Mouse (Mus musculus) forebrain, postnatal 0 days (tissue): Measurements from ENCODE around the gene Slc9a9. TPM values are rescaled to one million over a fixed set of nuclear protein-coding genes. Genes with fewer than 3 reads are reported as not detected.
A peak's percentile ranks its signal among the peaks of the same experiment; 100 is the strongest.

Source experiments
- ATAC-seq: fragments of 200-750 bp; cut with Nextera tagmentation; 2 replicates; pipeline ENCODE4 v1.8.0; 2017; ENCODE audit warnings: mild to moderate bottlenecking, moderate library complexity
- DNase-seq: peaks from one replicate; pipeline ENCODE4 v3.0.0-alpha.2; 2015
- H3K27ac ChIP-seq: fragments of 300-500 bp; sonication (generic); 2 replicates; pipeline ENCODE4 v1.5.1; 2014; ENCODE audit warnings: low read depth, mild to moderate bottlenecking, antibody characterized with exemption, low read length, moderate library complexity, mixed read lengths
- H3K27me3 ChIP-seq: fragments of 300-500 bp; sonication (generic); 2 replicates; pipeline ENCODE4 v1.6.1; 2014; ENCODE audit warnings: mild to moderate bottlenecking, low read length, mixed read lengths; ENCODE audit not compliant: insufficient read depth
- H3K36me3 ChIP-seq: fragments of 300-500 bp; sonication (generic); 2 replicates; pipeline ENCODE4 v1.6.1; 2014; ENCODE audit warnings: mild to moderate bottlenecking, moderate library complexity; ENCODE audit not compliant: insufficient read depth
- H3K4me1 ChIP-seq: fragments of 300-500 bp; sonication (generic); 2 replicates; pipeline ENCODE4 v1.6.1; 2014; ENCODE audit warnings: antibody characterized with exemption; ENCODE audit not compliant: insufficient read depth
- H3K4me2 ChIP-seq: fragments of 300-500 bp; sonication (generic); 2 replicates; pipeline ENCODE4 v1.6.1; 2014; ENCODE audit warnings: low read depth, mild to moderate bottlenecking, moderate library complexity
- H3K4me3 ChIP-seq: fragments of 300-500 bp; sonication (generic); 2 replicates; pipeline ENCODE4 v1.5.1; 2014; ENCODE audit warnings: low read depth, low read length, mixed read lengths
- H3K9ac ChIP-seq: fragments of 300-500 bp; sonication (generic); 2 replicates; pipeline ENCODE4 v1.6.1; 2014; ENCODE audit warnings: mild to moderate bottlenecking
- H3K9me3 ChIP-seq: fragments of 300-500 bp; sonication (generic); 2 replicates; pipeline ENCODE4 v1.6.1; 2016; ENCODE audit warnings: low read length
- CTCF ChIP-seq: sonication (generic); IDR thresholded peaks from 2 replicates; pipeline ENCODE4 v1.5.1; 2016; ENCODE audit warnings: antibody characterized with exemption, control low read depth, low read depth
- WGBS: fragments of 180-500 bp; shearing (Covaris S2); extraction: QIAGEN DNeasy Blood & Tissue Kit; methylation state at CpG from one replicate; pipeline ENCODE4 v1.1.7; 2014; 5-methylcytosine and 5-hydroxymethylcytosine counted together
- polyA plus RNA-seq: library from polyadenylated mRNA; unstranded; fragments of >200 nt; fragmentation: Nextera tagmentation; extraction: Ambion mirVana; gene quantifications from 2 replicates; pipeline ENCODE4 v1.2.1, GENCODE M21; 2015
- total RNA-seq: library from RNA; depleted of rRNA; stranded (reverse); fragments of >200 nt; gene quantifications from 2 replicates; pipeline ENCODE4 v1.2.3, GENCODE M21; 2014

The Slc9a9 gene
- total and polyA plus RNA-seq, 2 experiments from 2014 or later, result 4.8 to 6.7 TPM

DNA sequence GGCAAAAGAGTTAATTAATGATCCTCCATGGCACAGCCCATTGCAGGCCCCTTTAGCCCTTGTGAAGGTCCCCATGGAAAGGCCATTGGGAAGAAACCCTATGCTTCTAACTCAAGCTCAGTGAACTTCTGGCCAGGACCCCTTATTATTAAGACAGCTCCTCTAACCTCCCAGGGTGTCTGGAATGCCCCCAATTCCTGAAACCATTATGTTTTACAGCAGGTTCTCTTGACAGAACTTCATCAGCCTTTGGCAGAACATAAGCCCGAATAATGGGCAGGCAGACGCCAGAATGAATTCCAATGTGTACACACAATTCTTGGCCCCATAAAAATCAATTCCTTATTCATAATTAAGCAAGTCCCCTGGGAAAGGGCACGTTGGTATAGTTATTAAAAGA is 256.1 kb downstream of the Slc9a9 start:
- Histone ChIP-seq H3K4me3 (no peak overlapping the region), H3K9ac (no peak overlapping the region), H3K36me3 (no peaks in the 10 kb centered on the region), H3K27me3 (no peaks in the 10 kb centered on the region), H3K27ac (no peak overlapping the region), H3K4me1 (no peaks in the 10 kb centered on the region; the same call in 1 of the 2 replicates), H3K4me2 (no peak overlapping the region), H3K9me3 (no peaks in the 10 kb centered on the region)
- no peak for TF ChIP-seq CTCF
- 28% methylated on average over 3 of the region's 3 CpGs for WGBS
- ATAC-seq, result no peak
- DNase-seq, result no peak

DNA sequence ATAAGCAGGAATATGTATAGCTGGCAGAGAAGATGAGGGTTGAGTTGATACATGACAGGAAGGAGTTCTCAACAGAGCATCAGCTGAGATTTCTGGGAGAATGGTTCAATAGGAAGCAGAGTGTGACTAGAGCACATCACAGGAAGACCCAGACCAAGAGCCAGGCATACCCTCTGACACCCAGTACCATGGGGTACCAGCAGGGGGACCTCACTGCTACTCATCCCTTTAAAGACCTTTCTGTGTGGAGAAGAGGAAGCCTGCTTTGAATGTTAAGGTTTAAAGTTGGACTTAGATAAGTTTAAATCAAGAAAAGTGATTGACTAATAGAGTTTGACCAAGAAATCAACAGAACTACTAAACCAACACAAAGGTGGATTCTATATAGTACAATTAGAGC is 257.4 kb downstream of the Slc9a9 start:
- peak; percentile 20; the same call in 1 of the 2 replicates for TF ChIP-seq CTCF
- Histone ChIP-seq H3K36me3 (no peaks in the 10 kb centered on the region), H3K9me3 (no peaks in the 10 kb centered on the region), H3K4me1 (no peaks in the 10 kb centered on the region; the same call in 1 of the 2 replicates), H3K27me3 (no peaks in the 10 kb centered on the region), H3K9ac (no peak overlapping the region), H3K27ac (no peak overlapping the region), H3K4me2 (no peak overlapping the region), H3K4me3 (no peak overlapping the region)
- ATAC-seq, result no peak
- no peak for DNase-seq

DNA sequence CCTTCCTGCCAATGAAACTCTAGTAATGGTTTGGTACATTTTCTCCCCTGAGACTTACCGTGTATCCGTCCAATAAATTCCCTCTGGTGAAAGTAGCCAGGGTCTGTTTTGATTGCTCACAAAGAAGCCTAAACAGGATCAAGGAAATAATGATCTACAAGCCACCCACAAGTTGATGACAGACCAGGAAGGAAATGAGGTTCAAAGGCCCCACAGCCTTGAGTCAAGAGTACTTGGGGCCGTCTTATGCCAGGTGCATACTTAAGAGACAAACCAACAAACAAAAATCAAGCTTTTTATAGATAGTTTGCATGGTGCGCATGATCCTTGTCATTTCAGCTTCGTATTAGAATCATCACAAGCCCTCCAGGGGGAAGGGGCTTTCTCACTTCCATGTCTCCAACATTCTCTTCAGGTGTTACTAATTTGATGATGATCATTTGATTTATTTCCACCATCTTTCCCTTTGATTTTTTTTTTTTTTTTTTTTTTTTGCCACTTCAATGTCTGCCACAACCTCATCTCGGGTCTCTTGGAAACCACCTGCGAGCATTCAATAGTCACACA is 275.9 kb downstream of the Slc9a9 start:
- TF ChIP-seq CTCF, result no peak

DNA sequence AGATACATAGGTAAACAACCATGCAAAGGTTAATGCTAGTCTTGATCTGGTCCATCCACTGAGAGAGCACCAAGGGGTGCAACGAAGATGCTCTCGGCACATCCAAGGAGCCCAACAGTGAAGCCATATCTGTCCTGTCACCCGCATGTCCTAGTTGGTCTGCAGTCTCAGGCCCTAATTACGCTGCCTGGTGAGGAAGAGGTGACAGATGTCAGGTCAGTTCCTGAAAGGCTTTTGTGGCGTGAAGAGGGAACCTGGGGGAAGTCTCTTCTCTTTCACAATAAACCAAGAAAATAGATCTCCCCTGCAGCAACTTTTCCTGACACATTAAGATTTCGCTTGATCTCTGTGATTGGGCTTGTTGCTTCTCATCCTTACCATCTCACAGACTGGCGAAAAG is 277.5 kb downstream of the Slc9a9 start:
- 82% methylated on average over 7 of the region's 7 CpGs for WGBS
- Histone ChIP-seq H3K9me3 (no peaks in the 10 kb centered on the region), H3K9ac (no peak overlapping the region), H3K27me3 (no peaks in the 10 kb centered on the region), H3K27ac (no peak overlapping the region), H3K36me3 (no peaks in the 10 kb centered on the region), H3K4me3 (no peak overlapping the region), H3K4me1 (no peaks in the 10 kb centered on the region), H3K4me2 (no peak overlapping the region)
- TF ChIP-seq CTCF, result no peak
- no peak for ATAC-seq
- DNase-seq, result no peak

More for the DNA sequence above, 275.9 kb downstream of the Slc9a9 start:
- Histone ChIP-seq H3K4me1 (no peaks in the 10 kb centered on the region), H3K9ac (no peak overlapping the region), H3K27ac (no peak overlapping the region), H3K36me3 (no peaks in the 10 kb centered on the region), H3K9me3 (no peaks in the 10 kb centered on the region), H3K27me3 (no peaks in the 10 kb centered on the region), H3K4me2 (no peak overlapping the region), H3K4me3 (no peak overlapping the region)
- ATAC-seq (no peak), DNase-seq (no peak)
- WGBS, result 85% methylated on average over 7 of the region's 7 CpGs

DNA sequence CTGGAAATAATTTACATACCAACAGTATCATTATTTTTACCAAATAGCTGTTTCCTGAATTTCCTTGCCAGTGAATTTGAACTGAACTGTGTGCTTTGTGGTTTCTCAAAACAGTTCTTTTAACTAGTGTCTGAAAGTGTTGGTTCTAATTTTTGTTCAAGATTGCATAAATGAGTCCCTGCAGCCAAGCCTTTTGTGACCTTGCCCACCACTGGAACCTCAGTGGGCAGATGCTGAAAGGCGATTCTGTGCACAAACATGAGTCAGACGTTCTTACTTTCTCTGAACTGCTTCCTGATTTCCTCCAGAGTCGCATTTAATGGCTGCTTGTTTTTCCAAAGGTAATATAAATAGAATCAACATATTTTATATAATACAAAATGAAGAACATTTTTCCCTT is 281.0 kb downstream of the Slc9a9 start:
- Histone ChIP-seq H3K36me3 (no peaks in the 10 kb centered on the region), H3K27me3 (no peaks in the 10 kb centered on the region), H3K9ac (no peak overlapping the region), H3K9me3 (no peaks in the 10 kb centered on the region), H3K4me2 (no peak overlapping the region), H3K4me1 (no peaks in the 10 kb centered on the region), H3K27ac (no peak overlapping the region), H3K4me3 (no peak overlapping the region)
- DNase-seq (no peak), ATAC-seq (no peak)
- WGBS, result 41% methylated on average over 3 of the region's 3 CpGs
- no peak for TF ChIP-seq CTCF

DNA sequence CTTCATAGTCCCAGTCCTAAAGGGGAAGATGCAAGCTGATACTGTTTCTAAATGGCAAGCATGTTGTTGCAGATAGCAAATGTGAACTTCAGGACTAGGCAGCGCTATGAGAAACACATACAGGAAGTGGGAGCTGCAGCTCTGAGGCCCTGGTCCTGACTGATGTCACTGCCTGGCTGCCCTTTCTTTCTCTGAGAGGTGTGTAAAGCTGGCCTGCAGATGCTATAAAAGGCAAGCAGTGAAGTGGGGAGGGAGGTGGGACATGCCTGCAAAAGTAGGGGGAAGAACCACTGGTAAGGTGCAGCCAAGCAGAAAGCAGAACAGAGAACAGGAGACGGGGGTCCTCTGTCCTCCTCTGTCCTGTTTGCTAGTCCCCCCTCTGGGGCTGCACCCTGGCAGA is 285.9 kb downstream of the Slc9a9 start:
- H3K27me3 ChIP-seq, result no peaks in the 10 kb centered on the region
- DNase-seq (no peak), ATAC-seq (no peak)
- no peak overlapping the region for H3K4me2 ChIP-seq
- 61% methylated on average over 2 of the region's 2 CpGs for WGBS
- H3K27ac ChIP-seq, result no peak overlapping the region
- no peak for TF ChIP-seq CTCF
- H3K36me3 ChIP-seq, result no peaks in the 10 kb centered on the region
- no peak overlapping the region for H3K9ac ChIP-seq
- no peaks in the 10 kb centered on the region for H3K4me1 ChIP-seq
- H3K9me3 ChIP-seq, result no peaks in the 10 kb centered on the region
- no peak overlapping the region for H3K4me3 ChIP-seq

DNA sequence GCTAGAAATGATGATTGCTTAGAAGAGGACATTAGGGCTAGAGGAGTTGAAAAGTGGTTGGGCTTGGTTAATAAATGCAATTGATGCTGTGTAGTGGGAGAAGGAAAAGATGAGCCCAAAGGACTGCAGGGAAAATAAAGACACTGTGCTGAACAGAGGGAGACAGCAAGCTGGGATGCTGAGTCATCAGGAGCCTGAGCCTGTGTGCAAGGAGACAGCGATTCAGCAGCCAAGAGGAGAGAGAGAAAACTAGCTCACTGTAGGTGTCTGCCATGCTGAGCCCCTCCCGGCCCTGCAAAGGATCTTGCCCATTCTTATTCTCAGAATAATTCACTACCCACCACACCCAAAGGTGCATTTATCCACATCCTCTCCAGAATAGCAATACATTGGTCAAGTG is 288.7 kb downstream of the Slc9a9 start:
- H3K4me3 ChIP-seq, result no peak overlapping the region
- H3K9ac ChIP-seq, result no peak overlapping the region
- H3K27ac ChIP-seq, result no peak overlapping the region
- DNase-seq, result no peak
- no peaks in the 10 kb centered on the region for H3K27me3 ChIP-seq
- WGBS, result 60% methylated on average over 2 of the region's 2 CpGs
- no peaks in the 10 kb centered on the region for H3K36me3 ChIP-seq
- no peaks in the 10 kb centered on the region for H3K9me3 ChIP-seq
- TF ChIP-seq CTCF, result no peak
- ATAC-seq, result no peak
- H3K4me1 ChIP-seq, result no peaks in the 10 kb centered on the region
- no peak overlapping the region for H3K4me2 ChIP-seq
